Mouse (Mus musculus) kidney, adult 2 months (tissue): ENCODE data around the gene Scrg1.

ENCODE experiments used
- CTCF ChIP-seq: fragments of 200-500 bp; conservative IDR thresholded peaks from 2 replicates; pipeline ENCODE4 v1.5.1; 2011; ENCODE audit warnings: low read depth, mild to moderate bottlenecking, control low read depth, low read length, moderate library complexity, mixed read lengths; ENCODE audit not compliant: insufficient read depth, insufficient read length
- POLR2A ChIP-seq: fragments of 200-500 bp; IDR thresholded peaks from one replicate; pipeline ENCODE4 v1.6.1; 2011; ENCODE audit warnings: low read depth, low read length, control low read depth

DNA sequence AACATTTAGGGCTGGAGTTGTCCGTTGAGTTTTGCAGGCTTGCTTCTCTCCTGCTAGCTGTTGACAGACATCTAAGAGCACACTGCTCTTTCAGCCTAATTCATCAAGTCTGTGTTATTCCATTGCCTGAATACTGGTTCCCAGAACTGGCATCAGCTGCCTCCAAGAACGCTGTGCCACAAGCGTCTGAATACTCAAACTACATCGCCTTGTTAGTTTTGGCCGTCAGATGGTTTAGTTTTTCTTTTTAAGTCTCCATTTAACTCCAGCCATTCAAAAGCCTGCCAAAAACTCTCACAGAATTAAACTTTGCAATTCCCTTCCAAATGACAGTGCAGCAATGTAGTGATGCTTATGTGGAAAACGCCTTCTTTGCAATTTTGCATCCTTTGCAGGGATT, 1.4 kb downstream of the Scrg1 start:
- TF ChIP-seq POLR2A, result no peak
- no peak for TF ChIP-seq CTCF
